Mouse (Mus musculus) heart, postnatal 36 days (tissue): ENCODE data around the gene Olfr1133. TPM values are rescaled to one million over a fixed set of nuclear protein-coding genes. Genes with fewer than 3 reads are reported as not detected.
"Not testable (repeated sequence)": the region's sequence is repeated elsewhere in the genome, so short reads cannot be mapped to it uniquely, and the experiment has no call there.

ENCODE experiments used
- DNase-seq, 2 experiments: peaks; one replicate each; pipeline ENCODE4 v3.0.0; 2021 to 2022
- intact Hi-C: fragments of 180-260 bp; cut with DNase I; formaldehyde crosslinking; loops from one replicate; pipeline ENCODE4 v1.15.1; 2025
- total RNA-seq, 2 experiments: library from RNA; stranded (reverse); gene quantifications; 2 replicates each; pipeline ENCODE4 v1.2.3; 2021

The Olfr1133 gene
- not detected for total RNA-seq

DNA sequence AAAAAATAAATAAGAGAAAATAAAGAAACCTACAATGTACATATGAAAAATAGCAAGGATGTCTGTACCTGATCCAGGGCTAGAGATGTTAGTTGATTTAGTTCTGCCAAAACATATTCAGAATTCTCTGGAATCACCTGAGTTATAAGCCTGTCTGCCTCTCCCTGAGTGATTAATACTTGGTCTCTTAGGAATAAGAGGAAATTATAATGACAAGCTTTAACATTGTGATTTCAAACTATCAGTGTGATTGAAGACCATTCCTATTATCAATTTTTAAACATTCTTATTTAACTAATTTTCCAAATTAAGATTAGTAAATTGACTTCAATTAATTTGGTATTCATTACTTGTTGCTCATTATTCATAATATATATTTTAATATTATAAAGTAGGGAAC is at the start of gene Olfr1133:
Gene Olfr1133 (minus strand): TSS at position 101 of the 400 bp plus-strand sequence.
- intact Hi-C loops, result no loop called here
- DNase-seq, result no peak

DNA sequence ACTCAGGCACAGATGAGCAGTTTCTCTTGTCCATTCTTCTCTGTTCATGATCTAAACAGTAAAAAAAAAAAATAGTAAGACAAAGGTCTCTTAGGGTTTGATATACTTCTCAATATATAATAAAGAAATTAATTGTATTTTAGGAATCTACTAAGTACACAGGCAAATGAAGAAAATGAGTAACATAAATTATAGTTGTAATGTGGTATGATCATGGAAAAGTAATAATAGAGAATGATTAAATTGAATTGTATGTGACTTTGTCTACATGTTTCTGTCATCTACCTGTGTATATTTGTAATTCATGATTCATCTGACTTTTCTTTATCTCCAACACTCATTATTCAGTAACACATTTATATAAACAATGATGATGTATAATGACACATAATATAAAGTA is 46.7 kb upstream of the Olfr1133 start, which contains the start of gene Olfr1136:
Gene Olfr1136 (minus strand): TSS at position 101 of the 400 bp plus-strand sequence.
- intact Hi-C loops, result no loop called here
- no peak for DNase-seq

DNA sequence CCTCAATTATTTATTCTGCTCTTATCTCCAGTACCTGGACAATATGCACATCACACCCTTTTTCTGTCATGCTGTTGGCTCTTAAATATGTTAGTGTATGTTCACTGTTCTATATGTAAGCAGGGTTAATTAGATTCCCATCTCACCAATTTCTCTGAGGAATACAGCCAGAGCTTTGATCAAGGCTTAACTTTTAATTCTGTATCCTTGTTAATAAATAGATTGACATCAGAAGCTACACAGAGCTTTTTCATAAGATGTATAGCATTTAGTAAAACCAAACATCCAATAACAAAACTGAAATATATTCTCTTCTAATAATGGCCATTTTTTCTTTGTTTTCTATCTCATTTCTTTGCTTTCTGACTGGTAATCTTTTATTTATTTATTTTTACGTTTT is 26.4 kb upstream of the Olfr1133 start, which contains the start of gene Olfr1135:
Gene Olfr1135 (minus strand): TSS at position 101 of the 400 bp plus-strand sequence.
- intact Hi-C loops, result no loop called here
- DNase-seq, result no peak

DNA sequence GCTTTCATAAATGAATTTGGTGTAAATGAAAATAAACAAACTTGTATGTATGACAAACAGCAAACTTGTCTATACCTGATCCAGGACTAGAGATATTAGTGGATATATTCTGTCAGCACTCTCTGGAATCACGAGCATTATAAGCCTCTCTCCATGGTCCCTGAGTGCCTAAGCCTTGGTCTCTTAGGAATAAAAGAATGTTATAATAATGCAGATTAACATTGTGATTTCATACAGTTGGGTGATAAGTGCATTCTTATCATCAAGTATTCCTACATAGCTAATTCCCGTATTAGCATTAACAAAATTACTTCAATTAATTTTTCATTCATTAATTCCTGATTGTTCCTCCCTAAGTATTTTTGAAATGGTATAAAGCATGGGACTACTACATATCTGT is 11.2 kb upstream of the Olfr1133 start, which contains the start of gene Olfr1134:
Gene Olfr1134 (minus strand): TSS at position 101 of the 400 bp plus-strand sequence.
- intact Hi-C loops, result no loop called here
- DNase-seq, result no peak

DNA sequence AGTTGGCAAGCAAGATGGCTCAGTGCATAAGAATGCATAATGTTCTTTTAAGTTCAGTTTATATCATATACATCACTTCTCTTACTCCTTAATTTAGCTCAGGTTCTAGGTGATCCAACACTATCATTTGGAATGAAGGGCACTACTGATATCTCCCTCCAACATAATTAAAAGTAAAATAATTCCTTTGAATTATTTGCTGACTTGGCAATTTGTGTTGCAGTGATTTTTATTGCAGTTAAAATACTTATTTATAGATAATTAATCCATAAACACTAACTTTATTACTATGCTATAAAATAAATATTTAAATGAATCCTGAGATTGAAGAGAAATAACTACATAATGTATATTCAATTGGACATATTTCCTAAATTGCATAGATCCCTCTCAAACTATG is 4.7 kb downstream of the Olfr1133 start:
- DNase-seq, result no peak
- intact Hi-C loops, result no loop called here

DNA sequence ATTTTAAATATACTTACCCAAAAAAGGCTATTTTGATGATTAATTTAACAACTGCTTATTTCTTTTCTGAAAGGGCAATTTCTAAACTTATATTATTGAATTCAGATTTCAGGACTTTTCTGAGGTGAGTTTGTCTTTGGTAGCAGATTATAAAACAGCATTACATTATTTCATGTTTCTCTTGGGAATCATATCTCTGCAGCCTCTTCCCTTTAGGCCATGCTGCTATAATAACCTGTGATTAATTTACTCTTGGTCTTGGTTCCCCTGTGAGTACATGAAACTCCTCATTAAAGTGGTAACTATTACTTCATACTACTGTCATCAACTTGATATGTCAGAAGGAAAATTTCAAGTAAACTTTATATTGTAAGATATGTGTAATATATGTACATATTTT is 9.7 kb downstream of the Olfr1133 start, which contains the start of gene Olfr1132:
Gene Olfr1132 (minus strand): TSS at position 101 of the 400 bp plus-strand sequence.
- intact Hi-C loops, result no loop called here
- no peak for DNase-seq

DNA sequence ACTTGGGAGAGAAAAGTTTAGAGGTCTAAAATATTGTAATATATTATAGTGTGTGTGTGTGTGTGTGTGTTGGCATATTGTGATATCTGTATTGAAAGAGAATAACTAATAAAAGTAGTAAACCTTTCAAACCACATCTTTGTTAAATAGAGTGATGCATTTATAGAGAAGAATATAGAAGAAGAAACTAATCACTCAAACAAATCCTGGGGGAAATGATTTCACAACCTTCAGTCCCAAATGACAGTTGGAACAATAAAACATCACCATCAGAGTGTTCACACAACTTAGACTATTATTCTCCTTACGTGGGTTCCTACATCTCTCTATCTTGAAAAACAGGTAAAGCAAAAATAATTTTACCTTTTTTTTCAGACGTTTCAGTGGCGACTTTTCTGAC is 20.4 kb downstream of the Olfr1133 start, which contains the start of gene Olfr1131:
Gene Olfr1131 (plus strand): TSS at position 301 of the 400 bp plus-strand sequence.
- no peak for DNase-seq
- intact Hi-C loops, result no loop called here

DNA sequence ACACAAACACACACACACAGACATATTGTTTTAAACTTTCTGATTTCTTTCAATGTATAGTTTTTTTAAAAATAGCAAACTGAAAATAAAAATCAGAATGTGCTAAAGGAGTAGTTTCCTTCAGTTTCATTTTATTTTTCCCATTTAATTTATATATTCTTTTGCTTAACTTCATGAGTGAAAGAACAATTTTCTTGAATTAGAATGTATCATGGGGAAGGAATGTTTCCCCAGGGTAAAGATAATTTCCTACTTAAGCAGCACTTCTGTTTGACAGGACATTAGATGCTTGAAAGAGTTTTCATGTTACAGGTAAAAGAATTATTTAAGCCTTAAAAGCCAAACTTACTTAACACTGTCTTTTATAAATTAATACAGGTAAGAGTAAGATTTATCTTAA is 41.3 kb downstream of the Olfr1133 start, which contains the start of gene Olfr1130:
Gene Olfr1130 (plus strand): TSS at position 301 of the 400 bp plus-strand sequence.
- DNase-seq, intact Hi-C loops: not testable (repeated sequence)

Other genes starting within 250 kb of the Olfr1133 start
- gene Olfr1123, start 230.7 kb downstream of the Olfr1133 start, total RNA-seq, result not detected
- not detected for gene Olfr1124, start 217.1 kb downstream of the Olfr1133 start, total RNA-seq
- gene Olfr1126, start 193.4 kb downstream of the Olfr1133 start, total RNA-seq, result not detected
- not detected for gene Pramel7, start 150.3 kb downstream of the Olfr1133 start, total RNA-seq
- gene Pramel6, start 140.8 kb downstream of the Olfr1133 start, total RNA-seq, result not detected
- gene Olfr153, start 115.6 kb downstream of the Olfr1133 start, total RNA-seq, result not detected
- not detected for gene Olfr1128, start 101.8 kb downstream of the Olfr1133 start, total RNA-seq
- gene Olfr1129, start 73.5 kb downstream of the Olfr1133 start, total RNA-seq, result not detected
- gene Olfr1130, start 41.2 kb downstream of the Olfr1133 start, total RNA-seq, result not detected
- not detected for gene Olfr1131, start 20.3 kb downstream of the Olfr1133 start, total RNA-seq
- gene Olfr1132, start 9.8 kb downstream of the Olfr1133 start, total RNA-seq, result not detected
- not detected for gene Olfr1134, start 11.1 kb upstream of the Olfr1133 start, total RNA-seq
- not detected for gene Olfr1135, start 26.3 kb upstream of the Olfr1133 start, total RNA-seq
- gene Olfr1136, start 46.6 kb upstream of the Olfr1133 start, total RNA-seq, result not detected
- gene Olfr1137, start 65.8 kb upstream of the Olfr1133 start, total RNA-seq, result not detected
- gene Olfr1138, start 92.6 kb upstream of the Olfr1133 start, total RNA-seq, result not detected
- gene Olfr1140, start 96.4 kb upstream of the Olfr1133 start, total RNA-seq, result not detected
- not detected for gene Olfr1141, start 106.6 kb upstream of the Olfr1133 start, total RNA-seq
- gene Olfr152, start 132.1 kb upstream of the Olfr1133 start, total RNA-seq, result not detected
- not detected for gene Olfr1143, start 153.2 kb upstream of the Olfr1133 start, total RNA-seq
- gene Olfr1145, start 162.4 kb upstream of the Olfr1133 start, total RNA-seq, result not detected
- gene Olfr1148, start 183.2 kb upstream of the Olfr1133 start, total RNA-seq, result not detected
- gene Olfr1150-ps1, start 196.6 kb upstream of the Olfr1133 start, total RNA-seq, result not detected
- gene Olfr1151, start 208.5 kb upstream of the Olfr1133 start, total RNA-seq, result not detected
- not detected for gene Olfr1152, start 219.1 kb upstream of the Olfr1133 start, total RNA-seq
- gene Olfr1153, start 247.6 kb upstream of the Olfr1133 start, total RNA-seq, result not detected